Mouse (Mus musculus) spleen, adult 2 months (tissue): ENCODE results near the gene Lingo3.

Source experiments
- CTCF ChIP-seq: fragments of 200-500 bp; IDR thresholded peaks from 2 replicates; pipeline ENCODE4 v1.5.1; 2011; ENCODE audit warnings: mild to moderate bottlenecking, inconsistent platforms; ENCODE audit not compliant: insufficient read depth, insufficient read length, insufficient replicate concordance; ENCODE audit errors: extremely low read depth
- POLR2A ChIP-seq: fragments of 200-500 bp; IDR thresholded peaks from 2 replicates; pipeline ENCODE4 v1.6.1; 2011; ENCODE audit warnings: low read depth, low read length, inconsistent platforms

GRCm38 (mm10) chr10:80797186-80798149 lies 46.4 kb downstream of the Lingo3 start:
- TF ChIP-seq POLR2A (no peak), CTCF (no peak)
